Mouse (Mus musculus): Measurements from ENCODE around the gene Amigo3. TPM values are rescaled to one million over a fixed set of nuclear protein-coding genes. Genes with fewer than 3 reads are reported as not detected.

Amigo3 gene
- polyA plus RNA-seq, 1 experiment from 2014 or later = 2.2 TPM

DNA sequence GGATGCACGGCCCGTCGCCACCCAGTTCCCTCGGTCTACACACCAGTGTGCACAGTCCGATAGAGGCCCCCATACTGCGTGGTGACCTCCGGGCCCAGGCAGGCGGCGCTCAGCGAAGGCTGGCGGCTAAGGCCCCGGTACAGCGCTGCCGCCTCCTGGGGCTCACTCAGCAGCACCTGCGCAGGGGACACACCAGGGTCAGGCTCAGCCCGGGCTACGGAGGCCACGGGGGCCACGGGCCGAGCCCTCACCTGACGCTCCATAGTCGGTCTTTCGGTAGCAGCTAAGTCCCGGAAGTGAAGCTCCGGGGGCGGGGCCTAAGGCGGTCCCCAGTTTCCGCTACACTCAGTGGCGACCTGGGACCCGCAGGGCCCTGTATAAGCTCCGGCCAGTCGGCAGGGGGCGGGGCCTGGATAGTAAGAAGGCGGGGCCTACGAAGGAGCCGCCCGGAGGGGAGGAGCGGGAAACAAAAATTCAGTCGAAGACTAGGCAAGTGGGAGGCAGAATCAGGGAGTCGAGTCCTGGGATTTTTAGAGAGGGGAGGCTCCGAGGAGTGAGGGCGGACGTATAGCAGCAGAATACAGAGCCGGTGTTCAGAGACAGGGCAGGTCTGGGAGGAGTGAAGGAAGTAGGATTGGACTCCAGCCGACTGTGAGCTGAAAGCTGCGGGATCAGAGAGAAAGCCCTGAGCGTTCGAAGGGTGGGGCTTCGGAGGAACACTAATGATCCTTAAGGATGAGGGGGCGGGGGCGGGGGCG lies 41.4 kb downstream of the Amigo3 start, which contains the start of gene Apeh:
Gene Apeh (minus strand): TSS at position 423 of the 758 bp plus-strand sequence.
- Histone ChIP-seq H3K4me1 (peaks cover 78% of the 10 kb centered on the region), H3K4me3 (peak within 1 kb of the TSS; percentile 93), H3K27ac (peak within 1 kb of the TSS; percentile 100), H3K9me3 (replicated peaks) (no peaks in the 10 kb centered on the region), H3K36me3 (peaks cover 55% of the 10 kb centered on the region), H3K27me3 (replicated peaks) (no peaks in the 10 kb centered on the region), H3K9ac (peak within 1 kb of the TSS; percentile 94), H3K4me2 (peak within 1 kb of the TSS; percentile 92)
- under 1% methylated on average over 52 of the region's 52 CpGs for WGBS (ENCODE audit: insufficient replicate concordance)
- peak; percentile 84 for ATAC-seq

DNA sequence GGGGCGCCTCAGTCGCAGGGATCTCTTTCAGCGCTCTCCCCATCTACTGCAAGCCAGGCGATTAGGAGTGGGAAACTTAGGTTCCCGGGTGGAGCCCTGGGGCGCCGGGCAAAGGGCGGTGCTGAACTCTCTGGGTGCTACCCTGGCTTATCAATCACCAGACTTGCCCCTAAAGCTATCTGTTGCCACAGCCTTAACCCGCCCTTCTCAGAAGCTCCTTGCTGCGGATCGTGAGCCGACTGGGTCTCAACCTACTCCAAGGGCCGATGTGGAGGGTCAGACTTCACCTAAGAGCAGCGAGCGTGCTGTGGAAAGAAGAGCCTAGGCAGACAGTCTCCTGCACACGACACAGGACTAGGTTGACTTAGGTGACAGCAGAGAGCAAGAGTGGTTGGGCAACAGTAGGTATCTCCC lies 42.0 kb downstream of the Amigo3 start:
- Histone ChIP-seq H3K9ac (peak overlapping the region; percentile 94), H3K9me3 (replicated peaks) (no peaks in the 10 kb centered on the region), H3K4me3 (peak overlapping the region; percentile 93), H3K36me3 (peaks cover 54% of the 10 kb centered on the region), H3K4me1 (peaks cover 78% of the 10 kb centered on the region), H3K4me2 (peak overlapping the region; percentile 92), H3K27me3 (replicated peaks) (no peaks in the 10 kb centered on the region), H3K27ac (peak overlapping the region; percentile 100)
- WGBS (ENCODE audit: insufficient replicate concordance) = 0% methylated on average over 16 of the region's 16 CpGs
- peak; percentile 88 for ATAC-seq

DNA sequence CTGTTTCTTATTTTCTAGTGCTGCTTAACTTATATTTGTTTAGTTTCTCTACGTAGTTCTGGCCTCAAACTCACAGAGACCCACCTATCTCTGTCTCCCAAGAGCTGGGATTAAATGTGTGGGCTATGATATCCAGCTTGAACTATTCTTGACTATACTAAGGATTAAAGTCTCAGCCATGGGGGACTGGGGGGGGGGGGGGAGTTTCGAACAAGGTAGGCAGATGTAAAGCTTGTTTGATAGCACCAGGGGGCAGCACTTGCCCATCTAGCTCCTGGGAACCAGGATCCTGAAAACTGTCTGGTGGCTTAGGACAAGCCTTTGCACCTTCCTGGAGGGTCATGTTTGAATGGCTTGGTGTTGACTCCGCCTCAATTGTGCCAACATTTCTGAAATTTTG lies 42.6 kb downstream of the Amigo3 start:
- Histone ChIP-seq H3K9me3 (replicated peaks) (no peaks in the 10 kb centered on the region), H3K27ac (peak overlapping the region; percentile 100), H3K4me3 (peak overlapping the region; percentile 93), H3K36me3 (peaks cover 50% of the 10 kb centered on the region), H3K4me2 (peak overlapping the region; percentile 92), H3K9ac (peak overlapping the region; percentile 94), H3K4me1 (peaks cover 73% of the 10 kb centered on the region), H3K27me3 (replicated peaks) (no peaks in the 10 kb centered on the region)
- ATAC-seq = 0 out of 2 replicates have a peak, but pooled peaks have one; percentile 5
- WGBS (ENCODE audit: insufficient replicate concordance) = 2% methylated on average over 3 of the region's 3 CpGs

DNA sequence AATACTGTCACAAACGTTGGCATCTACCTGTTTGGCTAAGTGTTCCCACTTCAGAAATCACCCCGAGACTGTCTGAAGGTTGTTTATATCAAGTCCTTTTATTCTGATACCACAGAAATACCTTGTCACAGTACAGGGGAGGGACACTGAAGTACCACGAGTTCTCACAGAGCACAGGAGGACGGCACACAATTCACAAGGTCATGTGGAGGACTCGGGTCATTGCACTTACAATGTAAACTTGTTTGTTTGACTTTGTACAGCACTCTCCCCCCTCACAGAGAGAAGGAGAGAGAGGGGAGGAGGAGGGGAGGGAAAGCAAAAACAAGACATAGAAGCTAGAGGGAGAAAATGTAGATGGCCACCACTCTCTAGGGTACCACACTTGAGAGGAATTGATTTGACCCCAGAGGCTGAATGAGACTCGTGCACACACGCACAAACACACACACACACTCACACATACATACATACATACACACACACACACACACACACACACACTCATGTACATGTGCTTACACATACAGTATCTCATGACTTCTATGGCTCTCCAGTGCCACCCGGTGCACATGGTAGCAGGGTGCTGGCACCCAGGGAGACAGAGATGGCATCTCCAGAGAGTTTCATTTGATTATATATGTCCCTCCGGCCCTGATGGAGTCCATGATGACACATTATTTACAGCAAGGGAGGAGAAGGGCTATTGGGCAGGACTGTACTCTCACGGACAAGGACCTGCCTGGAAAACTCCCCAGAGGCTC lies 43.2 kb downstream of the Amigo3 start:
- Histone ChIP-seq H3K27me3 (replicated peaks) (no peaks in the 10 kb centered on the region), H3K9me3 (replicated peaks) (no peaks in the 10 kb centered on the region), H3K9ac (peak overlapping the region; percentile 94), H3K4me1 (peaks cover 70% of the 10 kb centered on the region), H3K36me3 (peaks cover 50% of the 10 kb centered on the region), H3K27ac (peak overlapping the region; percentile 100), H3K4me2 (peak overlapping the region; percentile 92), H3K4me3 (peak overlapping the region; percentile 93)
- ATAC-seq = no peak
- WGBS (ENCODE audit: insufficient replicate concordance) = 43% methylated on average over 10 of the region's 10 CpGs

DNA sequence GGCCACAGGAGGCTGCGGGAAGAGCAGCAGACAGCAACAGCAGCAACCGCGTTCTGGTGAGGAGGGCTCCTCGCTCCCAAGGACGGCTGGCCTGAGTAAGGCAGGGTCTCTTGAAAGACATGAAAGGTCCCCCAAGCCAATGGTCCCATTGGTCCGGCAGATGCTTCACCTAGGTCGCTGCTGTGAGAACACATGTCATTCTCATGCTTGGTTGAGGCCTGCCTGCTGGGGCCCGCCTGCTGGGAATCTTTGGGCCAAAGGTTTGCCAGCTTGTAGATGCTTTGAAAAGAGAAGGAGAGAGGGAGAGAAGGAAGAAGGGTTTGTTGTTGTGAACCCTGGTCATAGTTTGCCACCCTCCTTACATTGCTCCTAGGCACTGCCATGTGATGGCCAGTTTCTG lies 46.7 kb downstream of the Amigo3 start:
- no peak overlapping the region for H3K4me2 ChIP-seq
- H3K4me3 ChIP-seq = no peak overlapping the region
- ATAC-seq = no peak
- H3K27ac ChIP-seq = peak overlapping the region; percentile 100
- 82% methylated on average over 8 of the region's 8 CpGs for WGBS (ENCODE audit: insufficient replicate concordance)
- peaks cover 53% of the 10 kb centered on the region for H3K36me3 ChIP-seq
- H3K27me3 ChIP-seq (replicated peaks) = no peaks in the 10 kb centered on the region
- H3K9me3 ChIP-seq (replicated peaks) = no peaks in the 10 kb centered on the region
- peaks cover 77% of the 10 kb centered on the region for H3K4me1 ChIP-seq
- 0 out of 2 replicates have a peak overlapping the region, but pooled peaks have one; percentile 2 for H3K9ac ChIP-seq

DNA sequence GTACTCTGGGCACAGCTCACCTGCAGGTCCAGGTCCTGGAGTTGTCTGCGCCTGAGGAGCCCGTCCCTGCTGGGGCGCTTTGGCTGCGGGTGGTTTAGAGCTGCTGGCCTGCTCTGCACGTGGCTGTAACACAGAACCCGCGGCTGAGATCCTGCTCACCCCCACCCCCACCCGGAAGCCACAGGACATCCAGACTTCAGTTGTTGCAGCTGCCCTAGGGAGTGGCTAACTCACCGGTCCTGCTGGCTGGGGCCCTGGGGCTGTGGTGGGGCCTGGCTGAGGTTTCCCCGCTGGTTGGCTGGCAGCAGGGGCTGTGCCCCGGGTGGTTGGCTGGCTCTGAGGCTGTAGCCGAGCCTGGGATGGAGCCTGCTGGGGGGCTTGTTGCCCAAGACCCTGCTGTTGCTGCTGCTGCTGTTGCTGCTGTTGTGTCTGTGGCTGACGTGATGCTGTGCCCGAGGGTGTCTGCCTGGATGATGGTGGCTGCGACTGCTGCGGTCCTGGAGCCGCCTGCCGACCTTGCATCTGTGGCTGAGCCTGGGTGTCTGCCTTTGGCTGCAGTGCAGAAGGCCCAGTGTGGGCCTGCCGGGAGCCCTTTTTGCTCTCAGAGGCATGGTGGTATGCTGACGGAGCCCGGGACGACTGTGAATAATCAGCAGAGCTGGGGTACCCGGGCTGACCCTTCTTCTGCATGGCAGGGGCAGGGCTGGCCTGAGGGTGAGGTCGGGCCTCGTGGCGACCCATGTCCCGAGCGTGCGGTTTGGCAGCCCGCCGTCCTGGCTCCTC lies 52.0 kb downstream of the Amigo3 start:
- WGBS (ENCODE audit: insufficient replicate concordance) = 39% methylated on average over 31 of the region's 31 CpGs
- peak overlapping the region; percentile 73 for H3K4me2 ChIP-seq
- H3K9ac ChIP-seq = peak overlapping the region; percentile 71
- H3K27ac ChIP-seq = peak overlapping the region; percentile 79
- peaks cover 31% of the 10 kb centered on the region for H3K36me3 ChIP-seq
- peak overlapping the region; percentile 54 for H3K4me3 ChIP-seq
- peak; percentile 80 for ATAC-seq
- H3K4me1 ChIP-seq = peaks cover 66% of the 10 kb centered on the region
- no peaks in the 10 kb centered on the region for H3K9me3 ChIP-seq (replicated peaks)
- H3K27me3 ChIP-seq (replicated peaks) = peaks cover 9% of the 10 kb centered on the region

Small RNA genes lying within 50 kb of the gene (microRNA-seq; reads per million reads assigned to microRNA genes)
- gene Gm47303 (not detected), gene Mir7088 (not detected)

Other genes starting within 250 kb of the Amigo3 start
- 45.7 and 49.2 TPM in 2 replicates for gene Rbm6, start 179.9 kb upstream of the Amigo3 start, polyA plus RNA-seq (2016; fragmentation: Nextera tagmentation; extraction: Ambion mirVana)
- 5.7 and 7.4 TPM in 2 replicates for gene Mon1a, start 165.0 kb upstream of the Amigo3 start, polyA plus RNA-seq (2016; fragmentation: Nextera tagmentation; extraction: Ambion mirVana)
- 0.57 and 0.92 TPM in 2 replicates for gene Mst1r, start 146.3 kb upstream of the Amigo3 start, polyA plus RNA-seq (2016; fragmentation: Nextera tagmentation; extraction: Ambion mirVana)
- gene Actl11, start 124.7 kb upstream of the Amigo3 start, polyA plus RNA-seq (2016; fragmentation: Nextera tagmentation; extraction: Ambion mirVana) = not detected in 2 replicates
- gene Camkv, start 117.5 kb upstream of the Amigo3 start, polyA plus RNA-seq (2016; fragmentation: Nextera tagmentation; extraction: Ambion mirVana) = 0.53 and 0.54 TPM in 2 replicates
- 20.9 and 22.2 TPM in 2 replicates for gene Traip, start 103.0 kb upstream of the Amigo3 start, polyA plus RNA-seq (2016; fragmentation: Nextera tagmentation; extraction: Ambion mirVana)
- gene Uba7, start 77.7 kb upstream of the Amigo3 start, polyA plus RNA-seq (2016; fragmentation: Nextera tagmentation; extraction: Ambion mirVana) = 63.1 and 63.7 TPM in 2 replicates
- gene Gm20661, start 70.1 kb upstream of the Amigo3 start, polyA plus RNA-seq (2016; fragmentation: Nextera tagmentation; extraction: Ambion mirVana) = 1.2 and 1.4 TPM in 2 replicates
- gene Inka1, start 67.3 kb upstream of the Amigo3 start, polyA plus RNA-seq (2016; fragmentation: Nextera tagmentation; extraction: Ambion mirVana) = 64.3 and 68.7 TPM in 2 replicates
- 2.6 and 3.7 TPM in 2 replicates for gene Cdhr4, start 60.7 kb upstream of the Amigo3 start, polyA plus RNA-seq (2016; fragmentation: Nextera tagmentation; extraction: Ambion mirVana)
- gene Gm20662, start 56.8 kb upstream of the Amigo3 start, polyA plus RNA-seq (2016; fragmentation: Nextera tagmentation; extraction: Ambion mirVana) = 0.69 and 0.75 TPM in 2 replicates
- 43.7 and 47.7 TPM in 2 replicates for gene Ip6k1, start 50.7 kb upstream of the Amigo3 start, polyA plus RNA-seq (2016; fragmentation: Nextera tagmentation; extraction: Ambion mirVana)
- 22.1 and 22.6 TPM in 2 replicates for gene Gmppb, start 3.9 kb upstream of the Amigo3 start, polyA plus RNA-seq (2016; fragmentation: Nextera tagmentation; extraction: Ambion mirVana)
- gene Mst1, start 27.3 kb downstream of the Amigo3 start, polyA plus RNA-seq (2016; fragmentation: Nextera tagmentation; extraction: Ambion mirVana) = 14.5 and 15.7 TPM in 2 replicates
- gene Rnf123, start 30.2 kb downstream of the Amigo3 start, polyA plus RNA-seq (2016; fragmentation: Nextera tagmentation; extraction: Ambion mirVana) = 96.6 and 101 TPM in 2 replicates
- gene Apeh, start 41.4 kb downstream of the Amigo3 start, polyA plus RNA-seq (2016; fragmentation: Nextera tagmentation; extraction: Ambion mirVana) = 199 and 215 TPM in 2 replicates
- gene Bsn, start 137.2 kb downstream of the Amigo3 start, polyA plus RNA-seq (2016; fragmentation: Nextera tagmentation; extraction: Ambion mirVana) = 2.8 and 3.0 TPM in 2 replicates
- 20.7 and 22.1 TPM in 2 replicates for gene Dag1, start 210.8 kb downstream of the Amigo3 start, polyA plus RNA-seq (2016; fragmentation: Nextera tagmentation; extraction: Ambion mirVana)
- gene Nicn1, start 237.3 kb downstream of the Amigo3 start, polyA plus RNA-seq (2016; fragmentation: Nextera tagmentation; extraction: Ambion mirVana) = 5.8 and 7.9 TPM in 2 replicates
- gene Amt, start 243.7 kb downstream of the Amigo3 start, polyA plus RNA-seq (2016; fragmentation: Nextera tagmentation; extraction: Ambion mirVana) = 10.9 and 12.9 TPM in 2 replicates

All from liver, embryonic 12.5 days (tissue).